Mouse (Mus musculus): ENCODE data around the gene Ccdc40. TPM values are rescaled to one million over a fixed set of nuclear protein-coding genes. Genes with fewer than 3 reads are reported as not detected.

Gene Ccdc40
- polyA plus RNA-seq, 2 experiments: 2.1 to 2.5 TPM

DNA sequence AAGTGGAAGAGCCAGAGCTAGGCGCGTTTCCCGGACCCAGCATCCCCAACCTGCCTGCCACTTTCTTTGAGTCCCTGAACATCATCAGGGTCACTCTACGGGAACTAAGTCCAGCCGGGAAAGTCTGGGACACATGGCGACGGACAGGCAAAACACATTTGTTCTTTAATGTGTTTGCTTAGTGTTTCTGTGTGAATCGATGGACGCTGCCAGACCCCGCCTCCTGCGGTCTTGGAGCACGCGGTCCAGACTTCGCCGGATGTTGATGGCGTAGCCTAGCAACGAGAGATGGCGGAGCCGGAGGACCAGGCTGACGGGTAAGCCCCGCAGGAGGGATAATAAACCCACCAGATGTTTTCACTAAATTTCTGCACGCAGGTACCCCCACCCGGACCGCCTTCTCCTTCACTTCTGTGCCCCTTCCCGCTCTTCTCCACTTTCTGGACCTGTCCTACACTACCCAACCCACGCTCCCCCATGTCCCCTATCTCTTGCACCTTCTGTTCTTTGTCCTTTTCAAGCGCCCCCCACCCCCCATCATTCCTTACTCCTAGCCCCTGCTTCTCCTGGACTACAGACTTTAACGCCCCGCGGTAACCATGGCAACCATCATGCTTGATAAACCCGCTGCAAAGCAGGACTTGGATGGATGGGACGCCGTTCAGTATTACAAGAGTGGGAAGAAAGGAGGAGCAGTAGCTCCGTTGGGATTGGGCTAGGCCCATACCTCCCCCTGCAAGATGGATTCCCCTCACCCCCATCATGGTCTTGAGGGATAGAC is 664 bp downstream of the Ccdc40 start:
- Histone ChIP-seq H3K27ac (replicated peaks; ENCODE audit: low read depth, low read length) (peak overlapping the region; percentile 72), H3K27me3 (ENCODE audit: control insufficient read depth, insufficient read depth, low read length) (no peaks in the 10 kb centered on the region), H3K9me3 (ENCODE audit: control insufficient read depth, low read length) (no peaks in the 10 kb centered on the region), H3K4me1 (ENCODE audit: control insufficient read depth, insufficient read depth, low read length) (peaks cover 30% of the 10 kb centered on the region), H3K4me2 (replicated peaks; ENCODE audit: low read depth, low read length, severe bottlenecking) (peak overlapping the region; percentile 99), H3K4me3 (replicated peaks; ENCODE audit: low read length) (peak overlapping the region; percentile 75), H3K36me3 (ENCODE audit: control insufficient read depth, insufficient read depth, low read length) (no peaks in the 10 kb centered on the region), H3K9ac (ENCODE audit: low read depth, low read length, severe bottlenecking) (peak overlapping the region; percentile 81)
- 2% methylated on average over 31 of the region's 34 CpGs for WGBS
- ATAC-seq (ENCODE audit: low FRiP score, low read depth): peak; percentile 89
- no peak for TF ChIP-seq POLR2A (IDR thresholded peaks at IDR 0.05; ENCODE audit: borderline replicate concordance, extremely low read depth, insufficient read depth, insufficient read length)
- peak; percentile 85 for DNase-seq (ENCODE audit: low spot score)

DNA sequence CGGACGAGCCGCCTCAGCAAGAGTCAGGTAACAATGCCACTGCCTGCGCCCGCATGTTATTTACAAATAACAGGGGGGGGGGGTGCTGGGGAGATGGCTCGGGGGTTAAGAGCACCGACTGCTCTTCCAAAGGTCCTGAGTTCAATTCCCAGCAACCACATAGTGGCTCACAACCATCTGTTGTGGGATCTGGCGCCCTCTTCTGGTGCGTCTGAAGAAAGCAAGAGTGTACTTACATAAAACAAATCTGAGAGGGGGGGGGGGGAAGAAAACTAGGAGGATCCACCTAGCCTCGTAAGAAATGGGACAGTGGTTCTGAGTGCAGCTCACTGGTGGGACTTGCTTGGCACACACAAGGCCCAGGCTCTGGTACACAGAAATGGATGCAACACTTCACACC is 6.4 kb downstream of the Ccdc40 start:
- Histone ChIP-seq H3K4me1 (ENCODE audit: control insufficient read depth, insufficient read depth, low read length) (no peaks in the 10 kb centered on the region), H3K9ac (ENCODE audit: low read depth, low read length, severe bottlenecking) (no peak overlapping the region), H3K4me3 (replicated peaks; ENCODE audit: low read length) (no peak overlapping the region), H3K4me2 (replicated peaks; ENCODE audit: low read depth, low read length, severe bottlenecking) (no peak overlapping the region), H3K9me3 (ENCODE audit: control insufficient read depth, low read length) (0 out of 2 replicates have a peak, but pooled peaks cover 5% of the 10 kb centered on the region), H3K36me3 (ENCODE audit: control insufficient read depth, insufficient read depth, low read length) (no peaks in the 10 kb centered on the region), H3K27me3 (ENCODE audit: control insufficient read depth, insufficient read depth, low read length) (no peaks in the 10 kb centered on the region), H3K27ac (replicated peaks; ENCODE audit: low read depth, low read length) (no peak overlapping the region)
- DNase-seq (ENCODE audit: low spot score) (no peak), ATAC-seq (ENCODE audit: low FRiP score, low read depth) (no peak)
- TF ChIP-seq POLR2A (IDR thresholded peaks at IDR 0.05; ENCODE audit: borderline replicate concordance, extremely low read depth, insufficient read depth, insufficient read length): no peak
- 94% methylated on average over 10 of the region's 10 CpGs for WGBS

DNA sequence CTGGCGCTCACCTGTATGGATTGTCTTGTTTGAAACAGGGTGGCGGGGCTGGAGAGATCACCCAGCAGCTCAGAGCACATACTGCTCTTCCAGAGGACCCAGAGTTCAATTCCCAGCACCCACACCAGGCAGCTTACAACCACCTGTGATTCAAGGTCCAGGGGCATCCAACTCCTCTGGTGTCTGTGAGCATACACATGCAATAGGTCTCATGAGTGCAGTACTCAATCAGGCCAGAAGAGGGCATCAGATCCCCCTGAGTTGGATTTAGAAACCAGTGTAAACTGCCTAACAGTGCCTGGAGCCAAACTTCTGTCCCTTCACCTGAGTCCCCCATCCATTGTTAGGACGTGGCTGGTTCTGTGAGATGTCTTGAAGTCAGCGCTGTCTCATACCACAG is 7.2 kb downstream of the Ccdc40 start:
- H3K27me3 ChIP-seq (ENCODE audit: control insufficient read depth, insufficient read depth, low read length): no peaks in the 10 kb centered on the region
- ATAC-seq (ENCODE audit: low FRiP score, low read depth) (no peak), DNase-seq (ENCODE audit: low spot score) (no peak)
- H3K36me3 ChIP-seq (ENCODE audit: control insufficient read depth, insufficient read depth, low read length): no peaks in the 10 kb centered on the region
- TF ChIP-seq POLR2A (IDR thresholded peaks at IDR 0.05; ENCODE audit: borderline replicate concordance, extremely low read depth, insufficient read depth, insufficient read length): no peak
- no peak overlapping the region for H3K4me2 ChIP-seq (replicated peaks; ENCODE audit: low read depth, low read length, severe bottlenecking)
- no peak overlapping the region for H3K27ac ChIP-seq (replicated peaks; ENCODE audit: low read depth, low read length)
- no peak overlapping the region for H3K9ac ChIP-seq (ENCODE audit: low read depth, low read length, severe bottlenecking)
- 0 out of 2 replicates have a peak, but pooled peaks cover 5% of the 10 kb centered on the region for H3K9me3 ChIP-seq (ENCODE audit: control insufficient read depth, low read length)
- no peak overlapping the region for H3K4me3 ChIP-seq (replicated peaks; ENCODE audit: low read length)
- WGBS: 75% methylated on average over 4 of the region's 4 CpGs
- H3K4me1 ChIP-seq (ENCODE audit: control insufficient read depth, insufficient read depth, low read length): no peaks in the 10 kb centered on the region

- ATAC-seq (ENCODE audit: low FRiP score, low read depth): no peak
- no peaks in the 10 kb centered on the region for H3K4me1 ChIP-seq (ENCODE audit: control insufficient read depth, insufficient read depth, low read length)
- H3K9me3 ChIP-seq (ENCODE audit: control insufficient read depth, low read length): 0 out of 2 replicates have a peak, but pooled peaks cover 5% of the 10 kb centered on the region
- TF ChIP-seq POLR2A (IDR thresholded peaks at IDR 0.05; ENCODE audit: borderline replicate concordance, extremely low read depth, insufficient read depth, insufficient read length): no peak
- no peak for DNase-seq (ENCODE audit: low spot score)
- WGBS: 26% methylated on average over 8 of the region's 8 CpGs
- no peaks in the 10 kb centered on the region for H3K36me3 ChIP-seq (ENCODE audit: control insufficient read depth, insufficient read depth, low read length)
- no peak overlapping the region for H3K4me3 ChIP-seq (replicated peaks; ENCODE audit: low read length)
- H3K4me2 ChIP-seq (replicated peaks; ENCODE audit: low read depth, low read length, severe bottlenecking): no peak overlapping the region
- no peak overlapping the region for H3K9ac ChIP-seq (ENCODE audit: low read depth, low read length, severe bottlenecking)
- no peak overlapping the region for H3K27ac ChIP-seq (replicated peaks; ENCODE audit: low read depth, low read length)
- H3K27me3 ChIP-seq (ENCODE audit: control insufficient read depth, insufficient read depth, low read length): no peaks in the 10 kb centered on the region
Observed at GRCm38 (mm10) chr11:119236354-119236753, 8.0 kb downstream of the Ccdc40 start.

GRCm38 (mm10) chr11:119237007-119237406 is 8.6 kb downstream of the Ccdc40 start:
- Histone ChIP-seq H3K9me3 (ENCODE audit: control insufficient read depth, low read length) (0 out of 2 replicates have a peak, but pooled peaks cover 5% of the 10 kb centered on the region), H3K9ac (ENCODE audit: low read depth, low read length, severe bottlenecking) (no peak overlapping the region), H3K4me2 (replicated peaks; ENCODE audit: low read depth, low read length, severe bottlenecking) (no peak overlapping the region), H3K36me3 (ENCODE audit: control insufficient read depth, insufficient read depth, low read length) (no peaks in the 10 kb centered on the region), H3K27ac (replicated peaks; ENCODE audit: low read depth, low read length) (no peak overlapping the region), H3K4me3 (replicated peaks; ENCODE audit: low read length) (no peak overlapping the region), H3K4me1 (ENCODE audit: control insufficient read depth, insufficient read depth, low read length) (no peaks in the 10 kb centered on the region), H3K27me3 (ENCODE audit: control insufficient read depth, insufficient read depth, low read length) (no peaks in the 10 kb centered on the region)
- ATAC-seq (ENCODE audit: low FRiP score, low read depth) (no peak), DNase-seq (ENCODE audit: low spot score) (no peak)
- WGBS: 29% methylated on average over 2 of the region's 3 CpGs
- TF ChIP-seq POLR2A (IDR thresholded peaks at IDR 0.05; ENCODE audit: borderline replicate concordance, extremely low read depth, insufficient read depth, insufficient read length): no peak

Data from limb, embryonic 14.5 days (tissue).